Mouse (Mus musculus): Measurements from ENCODE around the gene Asic1. TPM values are rescaled to one million over a fixed set of nuclear protein-coding genes. Genes with fewer than 3 reads are reported as not detected.
A peak's percentile ranks its signal among the peaks of the same experiment; 100 is the strongest.

Asic1 gene
- polyA plus RNA-seq, 1 experiment from 2014 or later: 54.5 TPM

GRCm38 (mm10) chr15:99667544-99667943 is 2.6 kb upstream of the Asic1 start:
- H3K27ac ChIP-seq: 0 out of 2 replicates have a peak overlapping the region, but pooled peaks have one; percentile 88
- H3K4me3 ChIP-seq (replicated peaks): no peak overlapping the region
- H3K27me3 ChIP-seq: peaks cover 16% of the 10 kb centered on the region
- H3K9ac ChIP-seq (replicated peaks): no peak overlapping the region
- H3K36me3 ChIP-seq: 0 out of 2 replicates have a peak, but pooled peaks cover 3% of the 10 kb centered on the region
- WGBS: 100% methylated on average over 2 of the region's 2 CpGs
- no peaks in the 10 kb centered on the region for H3K9me3 ChIP-seq
- peaks cover 76% of the 10 kb centered on the region for H3K4me1 ChIP-seq (replicated peaks)
- H3K4me2 ChIP-seq (replicated peaks): no peak overlapping the region
- ATAC-seq: no peak

GRCm38 (mm10) chr15:99668881-99669280 is 1.3 kb upstream of the Asic1 start:
- under 1% methylated on average over 12 of the region's 12 CpGs for WGBS

GRCm38 (mm10) chr15:99669392-99669791 is 776 bp upstream of the Asic1 start:
- 10% methylated on average over 1 of the region's 1 CpGs for WGBS
- H3K4me3 ChIP-seq (replicated peaks): peak overlapping the region; percentile 78
- no peak for ATAC-seq

More at GRCm38 (mm10) chr15:99668881-99669280, 1.3 kb upstream of the Asic1 start:
- peak overlapping the region; percentile 92 for H3K27ac ChIP-seq
- peaks cover 16% of the 10 kb centered on the region for H3K27me3 ChIP-seq
- H3K4me2 ChIP-seq (replicated peaks): peak overlapping the region; percentile 79
- no peaks in the 10 kb centered on the region for H3K9me3 ChIP-seq
- H3K4me3 ChIP-seq (replicated peaks): no peak overlapping the region
- peak overlapping the region; percentile 7; the same call in 1 of the 2 replicates for H3K9ac ChIP-seq (replicated peaks)
- H3K4me1 ChIP-seq (replicated peaks): peaks cover 80% of the 10 kb centered on the region
- ATAC-seq: no peak
- H3K36me3 ChIP-seq: peaks cover 8% of the 10 kb centered on the region; the same call in 1 of the 2 replicates

GRCm38 (mm10) chr15:99670964-99671670 is 949 bp downstream of the Asic1 start:
- ATAC-seq: peak; percentile 37
- Histone ChIP-seq H3K27me3 (peaks cover 16% of the 10 kb centered on the region), H3K36me3 (peaks cover 13% of the 10 kb centered on the region; the same call in 1 of the 2 replicates), H3K4me1 (replicated peaks) (peaks cover 80% of the 10 kb centered on the region), H3K4me3 (replicated peaks) (peak overlapping the region; percentile 78), H3K9ac (replicated peaks) (peak overlapping the region; percentile 96), H3K27ac (peak overlapping the region; percentile 92), H3K4me2 (replicated peaks) (peak overlapping the region; percentile 79), H3K9me3 (no peaks in the 10 kb centered on the region)
- WGBS: 11% methylated on average over 15 of the region's 17 CpGs

More at GRCm38 (mm10) chr15:99669392-99669791, 776 bp upstream of the Asic1 start:
- peaks cover 9% of the 10 kb centered on the region; the same call in 1 of the 2 replicates for H3K36me3 ChIP-seq
- H3K4me2 ChIP-seq (replicated peaks): peak overlapping the region; percentile 79
- H3K27ac ChIP-seq: peak overlapping the region; percentile 92
- H3K9me3 ChIP-seq: no peaks in the 10 kb centered on the region
- peaks cover 16% of the 10 kb centered on the region for H3K27me3 ChIP-seq
- H3K4me1 ChIP-seq (replicated peaks): peaks cover 80% of the 10 kb centered on the region
- H3K9ac ChIP-seq (replicated peaks): peak overlapping the region; percentile 96; the same call in 1 of the 2 replicates

GRCm38 (mm10) chr15:99671783-99672182 is 1.6 kb downstream of the Asic1 start:
- Histone ChIP-seq H3K36me3 (peaks cover 13% of the 10 kb centered on the region; the same call in 1 of the 2 replicates), H3K9me3 (no peaks in the 10 kb centered on the region), H3K4me3 (replicated peaks) (peak overlapping the region; percentile 78), H3K9ac (replicated peaks) (peak overlapping the region; percentile 96), H3K27me3 (peaks cover 16% of the 10 kb centered on the region), H3K4me2 (replicated peaks) (peak overlapping the region; percentile 79), H3K4me1 (replicated peaks) (peaks cover 80% of the 10 kb centered on the region), H3K27ac (peak overlapping the region; percentile 92)
- ATAC-seq: no peak
- WGBS: 74% methylated on average over 14 of the region's 14 CpGs

- H3K36me3 ChIP-seq: peaks cover 13% of the 10 kb centered on the region; the same call in 1 of the 2 replicates
- H3K27me3 ChIP-seq: peaks cover 12% of the 10 kb centered on the region
- no peak overlapping the region for H3K27ac ChIP-seq
- H3K4me1 ChIP-seq (replicated peaks): peaks cover 90% of the 10 kb centered on the region
- H3K9me3 ChIP-seq: no peaks in the 10 kb centered on the region
- peak overlapping the region; percentile 23; the same call in 1 of the 2 replicates for H3K4me3 ChIP-seq (replicated peaks)
- no peak for ATAC-seq
- WGBS: 84% methylated on average over 3 of the region's 3 CpGs
- peak overlapping the region; percentile 48; the same call in 1 of the 2 replicates for H3K9ac ChIP-seq (replicated peaks)
- peak overlapping the region; percentile 79 for H3K4me2 ChIP-seq (replicated peaks)
Observed at GRCm38 (mm10) chr15:99674866-99675265, 4.7 kb downstream of the Asic1 start.

- Histone ChIP-seq H3K4me2 (replicated peaks) (peak overlapping the region; percentile 79), H3K4me3 (replicated peaks) (peak overlapping the region; percentile 15), H3K4me1 (replicated peaks) (peaks cover 72% of the 10 kb centered on the region), H3K9ac (replicated peaks) (peak overlapping the region; percentile 56), H3K27me3 (peaks cover 1% of the 10 kb centered on the region; the same call in 1 of the 2 replicates), H3K27ac (peak overlapping the region; percentile 80), H3K36me3 (peaks cover 13% of the 10 kb centered on the region), H3K9me3 (no peaks in the 10 kb centered on the region)
- WGBS: 19% methylated on average over 7 of the region's 8 CpGs
- ATAC-seq: peak; percentile 83
Observed at GRCm38 (mm10) chr15:99677089-99677488, 6.9 kb downstream of the Asic1 start.

- H3K4me1 ChIP-seq (replicated peaks): peaks cover 62% of the 10 kb centered on the region
Observed at GRCm38 (mm10) chr15:99678063-99678800, 8.1 kb downstream of the Asic1 start.

GRCm38 (mm10) chr15:99679008-99679407 is 8.8 kb downstream of the Asic1 start:
- Histone ChIP-seq H3K27me3 (no peaks in the 10 kb centered on the region), H3K27ac (no peak overlapping the region), H3K9me3 (no peaks in the 10 kb centered on the region), H3K9ac (replicated peaks) (no peak overlapping the region), H3K4me1 (replicated peaks) (peaks cover 54% of the 10 kb centered on the region), H3K4me2 (replicated peaks) (no peak overlapping the region), H3K4me3 (replicated peaks) (no peak overlapping the region), H3K36me3 (peaks cover 23% of the 10 kb centered on the region)
- WGBS: 67% methylated on average over 7 of the region's 7 CpGs
- no peak for ATAC-seq

More at GRCm38 (mm10) chr15:99678063-99678800, 8.1 kb downstream of the Asic1 start:
- Histone ChIP-seq H3K4me2 (replicated peaks) (no peak overlapping the region; the same call in 1 of the 2 replicates), H3K27me3 (no peaks in the 10 kb centered on the region; the same call in 1 of the 2 replicates), H3K9me3 (no peaks in the 10 kb centered on the region), H3K9ac (replicated peaks) (no peak overlapping the region), H3K36me3 (peaks cover 21% of the 10 kb centered on the region), H3K4me3 (replicated peaks) (no peak overlapping the region), H3K27ac (no peak overlapping the region)
- WGBS: 18% methylated on average over 13 of the region's 13 CpGs
- no peak for ATAC-seq

- Histone ChIP-seq H3K4me3 (replicated peaks) (no peak overlapping the region), H3K4me2 (replicated peaks) (no peak overlapping the region), H3K9me3 (no peaks in the 10 kb centered on the region), H3K9ac (replicated peaks) (no peak overlapping the region), H3K4me1 (replicated peaks) (peaks cover 16% of the 10 kb centered on the region), H3K27ac (no peak overlapping the region), H3K36me3 (peaks cover 33% of the 10 kb centered on the region), H3K27me3 (no peaks in the 10 kb centered on the region)
- 92% methylated on average over 7 of the region's 7 CpGs for WGBS
- no peak for ATAC-seq
Observed at GRCm38 (mm10) chr15:99682880-99683279, 12.7 kb downstream of the Asic1 start.

GRCm38 (mm10) chr15:99684156-99684555 is 14.0 kb downstream of the Asic1 start:
- Histone ChIP-seq H3K4me3 (replicated peaks) (no peak overlapping the region), H3K27ac (no peak overlapping the region), H3K9ac (replicated peaks) (no peak overlapping the region), H3K4me2 (replicated peaks) (no peak overlapping the region), H3K9me3 (no peaks in the 10 kb centered on the region), H3K27me3 (no peaks in the 10 kb centered on the region), H3K36me3 (peaks cover 33% of the 10 kb centered on the region), H3K4me1 (replicated peaks) (peaks cover 9% of the 10 kb centered on the region)
- WGBS: 96% methylated on average over 5 of the region's 5 CpGs
- no peak for ATAC-seq
